Mouse (Mus musculus): ENCODE measurements around the gene P2rx1.

P2rx1 gene

GRCm38 (mm10) chr11:72998771-72999170, at the start of gene P2rx1:
Gene P2rx1 (plus strand): TSS chr11:72999103.
- in situ Hi-C loops (cut with MboI; ENCODE audit: unreplicated experiment in 2 of 2) = no loop called here

- in situ Hi-C loops (cut with MboI; ENCODE audit: unreplicated experiment in 2 of 2) = no loop called here
These were observed 47.5 kb upstream of the P2rx1 start for GRCm38 (mm10) chr11:72951137-72952000.

GRCm38 (mm10) chr11:72952226-72952625, 46.7 kb upstream of the P2rx1 start:
- in situ Hi-C loops (cut with MboI; ENCODE audit: unreplicated experiment in 2 of 2) = no loop called here

GRCm38 (mm10) chr11:72952697-72953096, 46.2 kb upstream of the P2rx1 start:
- in situ Hi-C loops (cut with MboI; ENCODE audit: unreplicated experiment in 2 of 2) = no loop called here

- in situ Hi-C loops (cut with MboI; ENCODE audit: unreplicated experiment in 2 of 2) = no loop called here
These were observed 45.8 kb upstream of the P2rx1 start for GRCm38 (mm10) chr11:72953116-72953439.

- in situ Hi-C loops (cut with MboI; ENCODE audit: unreplicated experiment in 2 of 2) = no loop called here
These were observed 45.3 kb upstream of the P2rx1 start for GRCm38 (mm10) chr11:72953440-72954151.

- in situ Hi-C loops (cut with MboI; ENCODE audit: unreplicated experiment in 2 of 2) = no loop called here
These were observed 44.7 kb upstream of the P2rx1 start for GRCm38 (mm10) chr11:72954216-72954615.

GRCm38 (mm10) chr11:72955339-72955974, 43.4 kb upstream of the P2rx1 start:
- in situ Hi-C loops (cut with MboI; ENCODE audit: unreplicated experiment in 2 of 2) = no loop called here

GRCm38 (mm10) chr11:72957318-72957717, 41.6 kb upstream of the P2rx1 start:
- in situ Hi-C loops (cut with MboI; ENCODE audit: unreplicated experiment in 2 of 2) = no loop called here

- in situ Hi-C loops (cut with MboI; ENCODE audit: unreplicated experiment in 2 of 2) = no loop called here
These were observed 38.8 kb upstream of the P2rx1 start for GRCm38 (mm10) chr11:72959924-72960679.

- in situ Hi-C loops (cut with MboI; ENCODE audit: unreplicated experiment in 2 of 2) = no loop called here
These were observed 38.2 kb upstream of the P2rx1 start for GRCm38 (mm10) chr11:72960723-72961071.

- in situ Hi-C loops (cut with MboI; ENCODE audit: unreplicated experiment in 2 of 2) = no loop called here
These were observed 37.6 kb upstream of the P2rx1 start, which contains the start of gene Atp2a3 for GRCm38 (mm10) chr11:72961072-72961980. Gene Atp2a3 (plus strand): TSS chr11:72961169.

GRCm38 (mm10) chr11:72962378-72962777, 36.5 kb upstream of the P2rx1 start:
- in situ Hi-C loops (cut with MboI; ENCODE audit: unreplicated experiment in 2 of 2) = no loop called here

GRCm38 (mm10) chr11:72963058-72963788, 35.7 kb upstream of the P2rx1 start:
- in situ Hi-C loops (cut with MboI; ENCODE audit: unreplicated experiment in 2 of 2) = no loop called here

- in situ Hi-C loops (cut with MboI; ENCODE audit: unreplicated experiment in 2 of 2) = no loop called here
These were observed 35.1 kb upstream of the P2rx1 start for GRCm38 (mm10) chr11:72963789-72964294.

- in situ Hi-C loops (cut with MboI; ENCODE audit: unreplicated experiment in 2 of 2) = no loop called here
These were observed 23.9 kb upstream of the P2rx1 start for GRCm38 (mm10) chr11:72974995-72975503.

GRCm38 (mm10) chr11:72982516-72982915, 16.4 kb upstream of the P2rx1 start:
- in situ Hi-C loops (cut with MboI; ENCODE audit: unreplicated experiment in 2 of 2) = loop anchor here (5.0 kb wide), 2 partner anchors 45 to 60 kb away; no protein-coding TSS in a partner anchor

- in situ Hi-C loops (cut with MboI; ENCODE audit: unreplicated experiment in 2 of 2) = loop anchor here (5.0 kb wide), 2 partner anchors 46 to 61 kb away; no protein-coding TSS in a partner anchor
These were observed 15.6 kb upstream of the P2rx1 start for GRCm38 (mm10) chr11:72983283-72983682.
